Mouse (Mus musculus) testis, adult 2 months (tissue): ENCODE measurements at regions not wholly inside any gene's neighbourhood (a gene's known extent, or its start where the extent isn't known, plus 50 kb on each side); places are given as distances from the start of the nearest gene placed in this dataset.

ENCODE experiments used
- CTCF ChIP-seq: fragments of 200-500 bp; IDR thresholded peaks from 2 replicates; pipeline ENCODE4 v1.5.1; 2012; ENCODE audit warnings: low read depth, mild to moderate bottlenecking, inconsistent platforms, low read length, moderate library complexity; ENCODE audit not compliant: control insufficient read depth, insufficient read depth, insufficient replicate concordance
- POLR2A ChIP-seq: fragments of 200-500 bp; IDR thresholded peaks from 2 replicates; pipeline ENCODE4 v1.6.1; 2012; ENCODE audit warnings: low read depth, mild to moderate bottlenecking, inconsistent platforms, low read length, moderate library complexity; ENCODE audit not compliant: control insufficient read depth

- TF ChIP-seq CTCF = no peak
- no peak for TF ChIP-seq POLR2A
Observed at GRCm38 (mm10) chr14:24874426-24875155, 387.7 kb downstream of the Rps24 start.
